Mouse (Mus musculus) kidney, adult 11 months (tissue): ENCODE data around the gene Cmtr1.
A peak's percentile ranks its signal among the peaks of the same experiment; 100 is the strongest.

ENCODE experiments used
- DNase-seq: peaks from one replicate; pipeline ENCODE4 v3.0.0; 2022

Gene Cmtr1

GRCm38 (mm10) chr17:29669936-29670335 is 9.5 kb downstream of the Cmtr1 start:
- DNase-seq, result no peak

- DNase-seq, result no peak
Measured at GRCm38 (mm10) chr17:29671021-29671420, 10.6 kb downstream of the Cmtr1 start.

GRCm38 (mm10) chr17:29673325-29673724 is 12.9 kb downstream of the Cmtr1 start:
- DNase-seq, result no peak

GRCm38 (mm10) chr17:29678526-29678925 is 18.1 kb downstream of the Cmtr1 start:
- DNase-seq, result no peak

- no peak for DNase-seq
Measured at GRCm38 (mm10) chr17:29679038-29679767, 18.8 kb downstream of the Cmtr1 start.

GRCm38 (mm10) chr17:29680174-29680573 is 19.8 kb downstream of the Cmtr1 start:
- DNase-seq, result peak; percentile 26

GRCm38 (mm10) chr17:29680921-29681320 is 20.5 kb downstream of the Cmtr1 start:
- no peak for DNase-seq

GRCm38 (mm10) chr17:29681669-29682068 is 21.3 kb downstream of the Cmtr1 start:
- no peak for DNase-seq

- DNase-seq, result no peak
Measured at GRCm38 (mm10) chr17:29682261-29682660, 21.9 kb downstream of the Cmtr1 start.

- no peak for DNase-seq
Measured at GRCm38 (mm10) chr17:29683127-29683526, 22.7 kb downstream of the Cmtr1 start.

GRCm38 (mm10) chr17:29684275-29684674 is 23.9 kb downstream of the Cmtr1 start:
- DNase-seq, result no peak

GRCm38 (mm10) chr17:29686771-29687170 is 26.4 kb downstream of the Cmtr1 start:
- no peak for DNase-seq

- DNase-seq, result no peak
Measured at GRCm38 (mm10) chr17:29687373-29687772, 27.0 kb downstream of the Cmtr1 start.

GRCm38 (mm10) chr17:29688610-29689009 is 28.2 kb downstream of the Cmtr1 start:
- no peak for DNase-seq

GRCm38 (mm10) chr17:29690257-29690656 is 29.9 kb downstream of the Cmtr1 start:
- DNase-seq, result no peak

- DNase-seq, result no peak
Measured at GRCm38 (mm10) chr17:29692827-29693226, 32.4 kb downstream of the Cmtr1 start.

GRCm38 (mm10) chr17:29693571-29693970 is 33.2 kb downstream of the Cmtr1 start:
- no peak for DNase-seq

- no peak for DNase-seq
Measured at GRCm38 (mm10) chr17:29694516-29694915, 34.1 kb downstream of the Cmtr1 start.

GRCm38 (mm10) chr17:29696940-29697339 is 36.5 kb downstream of the Cmtr1 start:
- no peak for DNase-seq

- no peak for DNase-seq
Measured at GRCm38 (mm10) chr17:29698421-29698820, 38.0 kb downstream of the Cmtr1 start.

GRCm38 (mm10) chr17:29700573-29700972 is 40.2 kb downstream of the Cmtr1 start:
- no peak for DNase-seq

- no peak for DNase-seq
Measured at GRCm38 (mm10) chr17:29702938-29703710, 42.7 kb downstream of the Cmtr1 start.

GRCm38 (mm10) chr17:29704781-29705180 is 44.4 kb downstream of the Cmtr1 start:
- DNase-seq, result no peak

GRCm38 (mm10) chr17:29705881-29706280 is 45.5 kb downstream of the Cmtr1 start:
- DNase-seq, result no peak
